Mouse (Mus musculus) embryonic fibroblast, embryonic 13.5 days (primary cell): Measurements from ENCODE around the gene 4930469K13Rik.

Source experiments
- CTCF ChIP-seq: IDR thresholded peaks from 2 replicates; pipeline ENCODE4 v1.5.1; 2011; ENCODE audit warnings: mild to moderate bottlenecking, control low read depth, low read length, moderate library complexity, borderline replicate concordance; ENCODE audit not compliant: insufficient read depth
- POLR2A ChIP-seq: IDR thresholded peaks from 2 replicates; pipeline ENCODE4 v1.6.1; 2011; ENCODE audit warnings: low read depth, mild to moderate bottlenecking, control low read depth, low read length, moderate library complexity

DNA sequence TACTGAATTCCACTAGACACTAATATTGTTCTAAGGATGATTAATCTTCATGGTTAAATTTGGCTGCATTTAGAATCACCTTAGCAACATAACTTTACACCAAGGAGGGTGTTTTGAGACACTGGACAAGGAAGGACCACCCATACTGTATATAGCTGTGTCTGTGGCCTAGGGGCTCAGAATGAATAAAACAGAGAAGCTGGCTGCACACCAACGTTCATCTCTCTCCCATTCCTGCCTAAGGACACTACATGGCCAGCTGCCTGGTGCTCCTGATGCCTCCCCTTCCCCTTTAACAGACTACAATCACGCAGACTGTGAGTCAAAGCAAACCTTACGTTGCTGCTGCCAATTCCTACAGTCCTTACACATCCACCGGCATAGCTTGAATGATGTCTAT, 142.4 kb downstream of the 4930469K13Rik start:
- TF ChIP-seq CTCF = no peak
- TF ChIP-seq POLR2A = no peak
